Comparison of ENCODE assay signal across 9 mouse cellular contexts in the genomic region with DNA sequence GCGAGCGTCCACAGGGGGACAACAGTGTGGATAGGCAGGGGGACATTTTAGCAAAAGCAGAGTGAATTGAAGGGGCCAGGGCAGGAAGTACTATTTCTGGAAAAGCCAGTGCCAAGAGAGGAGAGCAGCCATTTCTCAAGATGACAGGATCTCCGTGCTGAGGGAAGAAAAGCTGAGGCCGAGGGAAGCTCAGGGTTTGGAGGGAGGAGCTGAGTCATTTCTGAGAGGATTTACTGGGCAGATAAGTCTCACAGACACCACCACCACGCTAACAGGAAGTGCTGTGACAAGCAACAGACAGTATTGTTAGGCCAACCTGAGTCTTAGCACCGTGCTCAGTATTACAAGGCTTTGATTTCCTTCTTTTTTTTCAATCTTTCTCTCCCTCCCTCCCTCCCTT.
DNase-seq lines count a peak whose midpoint lies in the region; ATAC-seq lines count a peak whose summit lies in the region.
"Had no signal": no experiment of that assay in that cellular context is flagged by ENCODE, and none has a peak within 500 bp of the region (broad histone marks: within the 10 kb centered on the region; RNA-seq: fewer than 3 reads in every experiment).

No protein-coding gene starts in this region.

- peaks cover 21% of the 10 kb centered on the region for H3K4me1 ChIP-seq in forebrain, embryonic 12.5 days
- no peaks in the 10 kb centered on the region; the same call in 1 of the 2 replicates for H3K4me1 ChIP-seq in forebrain, embryonic 14.5 days (ENCODE audit: control insufficient read depth, insufficient read depth, low read length)
- peaks cover 34% of the 10 kb centered on the region for H3K4me1 ChIP-seq in limb, embryonic 13.5 days

- H3K9ac ChIP-seq in forebrain, embryonic 12.5 days: no peak overlapping the region
- H3K9ac ChIP-seq in forebrain, embryonic 14.5 days (ENCODE audit: low read length): no peak overlapping the region
- no peak overlapping the region; the same call in 1 of the 2 replicates for H3K9ac ChIP-seq in limb, embryonic 13.5 days

- no peaks in the 10 kb centered on the region for H3K9me3 ChIP-seq in forebrain, embryonic 12.5 days
- H3K9me3 ChIP-seq in forebrain, embryonic 14.5 days (replicated peaks; ENCODE audit: control insufficient read depth, low read length): no peaks in the 10 kb centered on the region
- H3K9me3 ChIP-seq in limb, embryonic 13.5 days: no peaks in the 10 kb centered on the region

- H3K4me2 ChIP-seq in forebrain, embryonic 12.5 days: no peak overlapping the region
- no peak overlapping the region for H3K4me2 ChIP-seq in forebrain, embryonic 14.5 days (ENCODE audit: low read length)
- H3K4me2 ChIP-seq in limb, embryonic 13.5 days (replicated peaks): no peak overlapping the region

- no peak for DNase-seq in forebrain, embryonic 14.5 days (ENCODE audit: low spot score)
- DNase-seq in thymus, postnatal 0 days (ENCODE audit: low spot score): peak; percentile 40
- DNase-seq in thymus, postnatal 14 days: no peak
- DNase-seq in spleen, adult 12 weeks (ENCODE audit: low spot score): no peak
- DNase-seq in urinary bladder, postnatal 36 days (ENCODE audit: low spot score in 2 of 2): no peak
- DNase-seq: cerebellum, adult 9-10 months had no signal

- 75% methylated on average over 6 of the region's 6 CpGs for WGBS in forebrain, embryonic 12.5 days
- 60% methylated on average over 6 of the region's 6 CpGs for WGBS in forebrain, embryonic 14.5 days
- 51% methylated on average over 6 of the region's 6 CpGs for WGBS in limb, embryonic 13.5 days

- no peak overlapping the region for H3K4me3 ChIP-seq in forebrain, embryonic 12.5 days (replicated peaks)
- no peak overlapping the region for H3K4me3 ChIP-seq in forebrain, embryonic 14.5 days (ENCODE audit: low read depth, low read length)
- H3K4me3 ChIP-seq in limb, embryonic 13.5 days: no peak overlapping the region

- no peak for ATAC-seq in forebrain, embryonic 12.5 days (ENCODE audit: low FRiP score)
- ATAC-seq in forebrain, embryonic 14.5 days: no peak
- ATAC-seq in limb, embryonic 13.5 days (ENCODE audit: low FRiP score, low read depth): no peak
- ATAC-seq in activated CD4-positive, CD25-positive, alpha-beta regulatory T cell, adult 4 months: no peak

- H3K27ac ChIP-seq in forebrain, embryonic 12.5 days: peak overlapping the region; percentile 50; the same call in 1 of the 2 replicates
- H3K27ac ChIP-seq in forebrain, embryonic 14.5 days (ENCODE audit: low read depth, low read length): no peak overlapping the region
- peak overlapping the region; percentile 64; the same call in 1 of the 2 replicates for H3K27ac ChIP-seq in limb, embryonic 13.5 days

- no peaks in the 10 kb centered on the region for H3K27me3 ChIP-seq in forebrain, embryonic 12.5 days
- H3K27me3 ChIP-seq in forebrain, embryonic 14.5 days (replicated peaks; ENCODE audit: control insufficient read depth, insufficient read depth, low read length): no peaks in the 10 kb centered on the region
- no peaks in the 10 kb centered on the region for H3K27me3 ChIP-seq in limb, embryonic 13.5 days

- H3K36me3 ChIP-seq in forebrain, embryonic 12.5 days (replicated peaks): peaks cover 6% of the 10 kb centered on the region
- H3K36me3 ChIP-seq in forebrain, embryonic 14.5 days (ENCODE audit: control insufficient read depth, insufficient read depth, low read length): no peaks in the 10 kb centered on the region
- peaks cover 24% of the 10 kb centered on the region for H3K36me3 ChIP-seq in limb, embryonic 13.5 days
